Mouse (Mus musculus) cerebellum, adult 9-10 months (tissue): ENCODE data around the gene Nme1.

Experiments
- DNase-seq: peaks from one replicate; pipeline ENCODE4 v3.0.0; 2022

Gene Nme1

DNA sequence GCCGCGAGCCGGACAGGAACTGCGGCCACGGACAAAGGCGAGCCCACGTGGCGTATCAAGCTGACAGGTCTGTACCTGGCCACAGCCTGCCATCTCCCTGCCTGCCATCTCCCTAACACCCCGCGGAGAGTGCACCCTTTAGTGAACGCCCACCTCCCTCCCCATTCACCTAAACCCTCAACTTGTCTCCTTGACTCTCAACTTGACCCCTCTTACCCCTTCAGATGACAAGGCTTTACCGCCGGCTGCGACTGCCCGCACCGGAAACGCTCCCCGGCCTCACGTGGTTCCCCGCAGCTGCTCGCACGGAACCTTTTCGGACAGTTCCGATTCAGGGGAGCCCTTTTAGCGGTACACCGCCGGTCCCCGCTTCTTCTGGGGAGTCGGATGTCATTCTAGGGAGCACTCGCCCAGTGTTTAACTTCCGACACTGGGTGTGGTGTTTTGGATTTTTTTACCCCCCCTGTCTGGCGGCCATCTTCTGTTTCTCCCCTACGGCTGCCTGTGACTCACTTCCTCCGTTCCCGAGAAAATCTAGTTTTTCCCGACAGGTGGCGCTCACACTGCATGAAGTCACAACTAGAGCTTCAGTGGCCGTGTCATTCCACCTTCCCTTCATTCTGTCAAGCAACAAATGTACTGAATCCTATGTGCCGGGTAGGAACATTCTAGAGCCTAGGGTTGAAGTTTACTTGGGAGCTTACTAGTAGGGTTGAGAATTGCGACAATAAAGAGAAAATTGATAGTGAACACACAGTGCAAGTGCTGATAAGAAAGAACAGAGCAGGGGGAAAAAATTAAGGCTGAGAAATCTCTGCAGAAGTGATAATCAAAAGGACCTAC lies at the start of gene Nme1, which contains the start of gene Gm20390:
TSS of gene Nme1 (minus strand) at position 517 of the 843 bp plus-strand sequence.
TSS of gene Gm20390 (minus strand) at position 289 of the 843 bp plus-strand sequence.
- peak; percentile 99 for DNase-seq

DNA sequence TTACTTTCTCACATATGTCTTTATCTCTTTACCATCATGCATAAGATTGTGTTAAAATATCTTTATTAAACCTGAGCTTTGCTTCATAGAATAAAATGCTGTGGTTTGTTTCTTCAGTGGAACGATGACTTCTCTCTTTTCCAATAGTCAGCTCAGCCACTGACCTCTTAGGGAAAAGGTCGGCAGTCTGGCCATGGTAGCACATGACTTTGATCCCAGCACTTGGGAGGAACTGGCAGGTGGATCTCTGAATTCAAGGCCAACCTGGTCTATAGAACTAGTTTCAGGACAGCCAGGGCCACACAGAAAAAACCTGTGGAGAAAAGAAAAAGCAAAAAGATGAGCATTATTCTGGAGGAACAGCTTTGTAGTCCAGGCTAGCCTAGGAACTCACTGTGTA lies 35.0 kb upstream of the Nme1 start:
- DNase-seq = no peak

DNA sequence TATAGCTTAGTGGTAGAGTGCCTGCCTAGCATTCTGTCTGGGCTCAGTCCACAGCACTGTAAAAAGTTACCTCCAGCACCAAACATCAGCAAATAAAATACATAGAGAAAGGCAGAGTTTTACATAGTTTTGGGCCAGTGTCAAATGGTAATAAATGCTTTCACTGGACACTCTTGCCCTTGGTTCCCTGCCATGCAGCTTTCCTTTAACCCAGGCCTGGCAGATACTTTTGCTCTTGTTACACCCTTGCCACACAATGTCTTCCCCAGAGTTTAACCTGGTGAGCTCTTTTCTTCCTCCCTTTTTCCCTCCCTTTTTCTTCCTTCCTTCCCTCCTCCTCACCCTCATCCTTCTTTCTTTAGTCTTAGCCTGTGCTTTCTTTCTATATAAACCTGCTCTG lies 31.0 kb upstream of the Nme1 start:
- DNase-seq = no peak

DNA sequence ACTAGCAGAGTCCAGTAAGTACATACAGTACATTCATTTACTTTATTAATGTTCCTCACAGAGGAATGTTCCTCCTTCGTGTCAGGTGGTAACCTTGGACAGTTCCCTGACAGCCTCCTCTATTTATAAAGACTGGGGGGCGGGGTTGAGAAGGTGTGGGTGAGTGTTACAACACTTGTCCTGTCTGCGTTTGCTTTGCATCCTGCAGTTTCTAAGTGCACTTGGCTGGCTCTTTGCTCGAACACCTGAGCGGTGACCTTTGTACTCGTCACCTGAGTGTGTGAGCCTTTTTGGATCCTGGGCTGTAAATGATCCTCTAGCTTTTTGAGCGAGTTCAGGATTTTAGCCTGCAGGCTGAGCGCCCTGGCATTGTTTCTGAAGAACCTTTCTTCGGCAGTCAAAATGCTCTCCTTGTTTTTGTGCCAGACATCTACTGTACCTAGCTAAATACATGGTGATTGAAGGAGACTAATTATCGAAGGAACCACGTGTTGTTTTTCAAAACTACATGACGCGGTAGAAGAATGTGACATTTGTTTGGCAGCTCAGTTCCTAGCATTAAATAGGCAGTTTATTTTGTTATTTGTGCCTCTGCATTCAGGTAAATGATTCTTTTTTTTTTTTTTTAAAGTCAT lies 28.9 kb upstream of the Nme1 start:
- peak; percentile 61 for DNase-seq

DNA sequence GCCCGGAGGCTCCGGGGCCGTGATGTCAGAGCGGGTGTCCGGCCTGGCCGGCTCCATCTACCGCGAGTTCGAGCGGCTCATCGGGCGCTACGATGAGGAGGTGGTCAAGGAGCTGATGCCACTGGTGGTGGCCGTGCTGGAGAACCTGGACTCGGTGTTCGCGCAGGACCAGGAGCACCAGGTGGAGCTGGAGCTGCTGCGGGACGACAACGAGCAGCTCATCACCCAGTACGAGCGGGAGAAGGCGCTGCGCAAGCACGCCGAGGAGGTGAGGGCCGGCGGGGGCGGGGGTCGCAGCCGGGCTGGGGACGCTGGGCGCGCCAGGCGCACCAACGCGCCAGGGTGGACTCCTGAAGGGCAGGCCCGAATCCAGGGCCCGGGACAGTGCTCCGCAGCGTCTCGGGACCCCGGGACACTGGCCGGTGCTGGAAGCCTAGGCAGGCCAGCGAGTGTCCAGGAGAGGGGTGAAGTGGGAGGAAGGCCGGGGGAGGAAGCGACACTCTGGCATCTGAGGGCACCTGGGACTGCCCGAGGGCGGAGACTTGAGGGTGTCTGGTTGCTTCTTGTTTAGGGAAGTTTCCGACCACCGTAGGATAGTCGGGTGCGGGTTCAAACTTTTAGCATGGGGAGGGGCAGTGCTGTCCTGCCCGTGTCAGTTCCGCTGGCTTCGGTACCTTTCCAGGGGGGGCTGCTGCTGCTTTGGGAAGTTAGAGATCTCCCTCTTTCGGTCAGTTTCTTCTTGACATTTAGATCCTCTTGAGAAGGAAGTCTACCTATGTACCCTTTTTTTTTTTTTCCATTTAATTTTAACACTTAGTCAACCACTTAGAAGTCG lies 28.2 kb upstream of the Nme1 start:
- DNase-seq = peak; percentile 77

DNA sequence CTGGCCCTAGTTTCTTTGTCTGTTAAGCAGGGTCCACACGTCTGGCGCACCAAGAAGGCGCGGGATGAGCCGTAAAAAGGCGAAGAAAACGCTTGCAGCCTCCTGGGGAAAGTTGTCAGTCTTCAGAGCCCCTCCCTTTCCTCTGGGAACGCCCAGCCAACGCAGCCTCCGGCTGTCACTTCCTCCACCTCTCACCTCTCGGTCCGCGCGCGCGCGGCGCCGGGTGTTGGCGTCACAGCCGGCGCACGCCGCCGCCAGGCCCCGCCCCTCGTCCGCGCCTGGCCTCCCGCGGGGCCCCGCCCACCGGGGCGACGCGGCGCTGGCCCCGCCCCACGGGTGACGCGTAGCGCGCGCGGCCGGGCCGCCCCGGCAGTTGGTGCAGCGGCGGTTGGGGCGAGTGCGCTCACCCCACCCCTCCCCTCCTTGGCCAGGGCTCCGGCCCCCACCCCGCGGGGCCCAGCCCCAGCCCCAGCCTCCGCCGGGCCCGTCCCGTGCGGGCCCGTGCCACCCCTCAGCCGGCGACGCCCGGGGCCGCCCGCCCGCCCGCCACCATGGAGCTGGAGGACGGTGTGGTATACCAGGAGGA lies 27.5 kb upstream of the Nme1 start, which contains the start of gene Spag9:
TSS of gene Spag9 (plus strand) at position 372 of the 586 bp plus-strand sequence.
- peak; percentile 92 for DNase-seq

DNA sequence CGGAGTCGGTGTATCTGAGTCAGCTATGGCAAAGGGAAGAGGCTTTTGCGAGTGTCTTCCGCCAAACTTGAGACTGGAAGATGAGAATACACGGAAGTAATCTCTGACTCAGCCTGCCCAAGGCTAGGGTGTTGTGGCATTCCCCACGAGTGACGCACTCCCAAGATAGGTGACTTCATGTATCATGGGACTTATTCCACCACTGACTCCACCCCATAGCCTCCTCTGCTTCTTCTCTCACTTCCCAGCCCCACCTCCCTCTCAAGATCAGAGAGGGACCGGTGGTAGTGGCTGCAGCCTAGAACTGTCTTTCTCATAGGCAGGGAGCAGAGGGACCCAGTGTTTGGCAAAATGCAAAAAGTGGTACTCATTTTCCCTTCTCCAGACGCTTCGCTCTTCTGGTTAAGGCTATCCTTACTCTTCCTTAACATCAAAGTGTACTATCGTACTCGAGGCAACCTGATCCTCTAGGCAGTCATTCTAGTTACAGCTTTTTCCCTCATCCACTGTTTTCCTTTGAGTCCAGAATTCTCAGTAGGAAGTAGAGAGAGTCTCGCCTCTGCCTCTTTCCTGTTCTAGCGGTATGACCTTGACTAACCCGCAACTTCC lies 26.9 kb upstream of the Nme1 start:
- peak; percentile 89 for DNase-seq

DNA sequence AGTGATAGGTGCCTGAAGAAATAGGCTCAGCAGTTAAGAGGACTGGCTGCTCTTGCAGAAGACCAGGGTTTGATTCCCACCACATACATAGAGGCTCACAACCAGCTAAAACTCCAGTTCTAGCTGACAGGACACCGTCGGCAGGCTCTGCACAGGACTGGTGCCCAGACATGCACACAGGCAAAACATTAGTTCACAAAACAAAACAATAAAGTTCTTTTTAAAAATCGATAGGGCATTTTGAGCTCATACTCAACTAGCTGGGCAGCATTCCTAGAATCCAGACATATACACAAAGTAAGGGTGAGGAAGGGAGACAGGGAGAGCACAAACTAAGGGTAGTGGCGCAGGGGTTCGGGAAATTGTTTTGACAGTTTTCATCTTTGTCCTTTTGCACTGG lies 26.2 kb upstream of the Nme1 start:
- DNase-seq = peak; percentile 37

DNA sequence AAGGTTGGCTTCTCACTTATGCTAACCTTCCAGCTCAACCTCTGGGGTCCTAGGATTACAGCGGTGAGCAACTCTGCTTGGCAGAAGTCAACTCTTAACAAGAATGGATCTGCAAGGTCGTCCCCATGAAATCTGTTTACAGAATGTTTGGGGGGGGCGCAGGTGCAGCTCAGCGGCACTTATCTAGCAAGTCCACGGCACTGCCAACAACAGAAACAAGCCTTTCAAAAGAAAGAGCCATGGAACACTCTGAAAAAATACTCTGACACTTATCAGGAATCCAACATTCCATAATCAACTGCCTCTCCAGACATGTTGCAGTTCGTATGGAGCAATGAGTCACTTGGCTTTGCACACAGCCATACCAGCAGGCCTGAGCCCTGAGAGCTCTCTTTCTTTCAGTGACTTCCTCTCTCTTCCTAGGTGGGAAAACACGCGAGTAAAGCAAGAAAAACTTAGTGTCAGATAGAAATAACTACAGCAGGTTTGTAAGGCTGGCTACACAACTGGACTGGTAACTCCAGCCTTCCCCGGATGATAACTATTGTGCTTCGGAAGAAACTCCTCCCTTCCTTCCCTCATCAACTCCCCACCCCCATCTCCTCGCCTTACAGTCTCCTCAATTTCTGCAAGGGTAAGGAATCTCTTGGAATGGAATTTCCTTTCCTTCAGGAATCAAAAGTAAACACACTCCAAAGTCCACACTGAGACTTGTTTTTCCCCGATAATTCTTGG lies 20.2 kb upstream of the Nme1 start:
- DNase-seq = no peak

DNA sequence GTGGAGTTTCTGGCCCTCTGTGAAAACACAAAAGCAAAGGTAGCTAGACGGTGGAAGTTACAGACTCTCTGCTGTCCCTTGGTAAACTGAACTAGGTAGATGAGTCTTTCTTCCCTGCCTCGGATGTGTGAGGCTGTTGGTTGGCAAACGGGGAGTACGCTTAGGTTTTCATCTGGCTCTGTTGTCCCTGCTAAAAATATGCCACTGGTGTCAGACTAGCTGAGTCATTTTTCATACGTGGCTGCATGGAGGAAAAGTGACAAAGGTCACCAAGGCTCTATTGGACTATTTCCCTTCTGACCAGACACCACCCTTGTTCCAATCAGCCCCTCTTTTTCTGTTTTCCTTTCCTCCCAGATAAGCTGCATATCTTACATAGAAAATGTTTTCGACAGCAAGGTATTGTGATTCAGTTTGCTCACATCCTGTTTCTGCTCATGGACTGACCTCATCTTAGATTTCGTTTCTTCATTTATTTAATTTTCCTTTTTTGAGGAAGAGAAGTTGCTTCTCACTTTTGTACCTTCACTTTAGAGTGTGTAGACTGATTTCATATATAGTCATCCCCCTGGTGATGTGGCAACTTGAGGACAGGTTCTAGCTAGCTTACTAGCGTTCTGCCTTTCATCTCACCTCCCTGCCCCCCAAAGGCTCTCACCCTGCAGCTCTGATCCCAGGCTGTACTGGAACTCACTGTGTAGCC lies 19.5 kb upstream of the Nme1 start:
- no peak for DNase-seq

DNA sequence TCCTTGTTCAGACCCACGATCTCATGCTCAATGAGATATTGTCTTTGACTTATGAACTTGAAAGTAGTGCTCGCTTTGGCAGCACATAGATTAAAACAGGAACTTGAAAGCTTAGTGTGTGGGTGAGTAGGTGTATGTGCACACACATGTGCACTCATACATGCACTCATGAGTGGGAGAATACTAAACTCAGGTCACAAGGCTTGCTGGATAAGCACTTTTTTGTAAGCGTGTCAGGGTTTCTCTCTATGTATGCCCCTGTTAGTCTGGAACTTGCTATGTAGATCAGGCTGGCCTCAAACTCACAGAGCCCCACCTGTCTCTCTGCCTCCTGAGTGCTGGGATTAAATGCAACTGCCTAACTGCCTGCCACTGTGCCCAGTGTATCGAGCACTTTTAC lies 18.7 kb upstream of the Nme1 start:
- DNase-seq = no peak

DNA sequence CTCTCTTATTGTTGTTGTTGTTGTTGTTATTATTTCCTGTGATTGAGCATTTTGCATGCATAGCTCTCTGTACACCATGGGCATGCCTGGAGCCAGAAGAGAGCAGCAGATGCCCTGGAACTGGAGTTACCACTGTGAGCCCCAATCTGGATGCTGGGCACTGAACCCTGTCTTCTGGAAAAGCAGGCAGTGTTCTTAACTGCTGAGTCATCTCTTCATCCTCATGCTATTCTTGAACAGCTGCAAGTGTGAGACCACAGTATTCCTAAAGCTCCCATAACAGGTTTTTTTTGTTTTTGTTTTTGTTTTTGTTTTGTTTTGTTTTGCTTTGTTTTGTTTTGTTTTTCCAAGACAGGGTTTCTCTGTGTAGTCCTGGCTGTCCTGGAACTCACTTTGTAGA lies 18.0 kb upstream of the Nme1 start:
- DNase-seq = no peak

DNA sequence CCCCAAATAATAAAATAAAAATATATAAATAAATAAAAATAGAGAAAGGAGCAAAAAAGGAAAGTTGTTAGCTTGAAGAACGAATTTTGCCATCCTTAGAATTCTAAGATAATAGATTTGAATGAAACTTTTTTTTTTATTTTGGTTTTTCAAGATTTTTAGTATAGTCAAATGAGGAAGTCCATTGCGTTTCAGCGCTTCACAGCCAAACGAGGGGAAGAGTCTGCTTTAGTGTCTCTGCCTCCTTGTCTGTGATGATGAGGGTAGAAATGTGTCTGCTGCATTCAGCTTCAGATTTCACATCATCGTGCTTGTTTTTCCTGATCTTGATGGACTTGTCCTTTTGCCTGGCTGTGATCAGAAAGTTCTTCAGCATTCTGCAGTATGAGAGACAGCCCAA lies 16.9 kb upstream of the Nme1 start:
- DNase-seq = no peak

DNA sequence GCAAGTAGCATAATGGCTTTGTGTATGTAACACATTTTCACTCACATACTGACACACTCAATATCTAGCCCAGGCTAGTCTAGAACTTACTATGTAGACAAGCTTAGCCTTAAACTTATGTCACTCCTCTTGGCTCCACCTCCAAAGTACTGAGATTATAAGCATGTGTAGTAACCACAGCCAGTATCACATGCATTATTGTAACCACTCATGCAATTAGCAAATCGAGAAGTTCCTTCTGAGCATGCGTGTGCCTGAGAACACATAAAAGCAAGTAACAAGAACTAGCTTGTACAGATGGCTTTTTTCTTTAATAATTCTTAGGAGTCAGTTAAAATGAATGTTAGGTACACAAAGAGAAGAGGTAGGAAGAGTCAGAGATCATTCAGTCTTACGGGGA lies 16.3 kb upstream of the Nme1 start:
- no peak for DNase-seq

DNA sequence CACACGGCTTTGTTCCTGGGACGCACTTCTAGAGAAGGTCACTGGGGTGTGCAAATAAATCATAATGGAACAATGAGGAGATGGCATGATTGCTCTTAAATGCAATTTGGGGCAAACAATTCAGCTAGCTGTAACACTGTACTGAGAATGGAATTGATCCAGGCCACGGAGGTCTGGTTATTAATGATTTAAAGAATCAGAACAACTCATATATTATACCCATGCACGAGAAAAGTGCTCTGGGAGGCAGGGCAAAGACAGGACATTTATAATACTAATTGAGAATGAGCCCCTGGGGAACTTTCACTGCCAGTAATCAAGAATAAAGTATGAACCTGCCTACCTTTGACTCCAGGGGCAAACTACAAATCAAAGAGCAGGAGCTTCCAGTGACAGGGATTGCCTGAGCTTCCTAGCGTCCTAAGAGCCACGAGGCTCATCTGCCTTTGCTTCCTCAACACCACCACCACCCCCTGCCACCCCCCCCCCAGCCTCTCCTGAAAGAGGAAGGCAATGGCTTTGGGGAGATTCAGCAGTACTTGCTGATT lies 11.3 kb upstream of the Nme1 start:
- no peak for DNase-seq

DNA sequence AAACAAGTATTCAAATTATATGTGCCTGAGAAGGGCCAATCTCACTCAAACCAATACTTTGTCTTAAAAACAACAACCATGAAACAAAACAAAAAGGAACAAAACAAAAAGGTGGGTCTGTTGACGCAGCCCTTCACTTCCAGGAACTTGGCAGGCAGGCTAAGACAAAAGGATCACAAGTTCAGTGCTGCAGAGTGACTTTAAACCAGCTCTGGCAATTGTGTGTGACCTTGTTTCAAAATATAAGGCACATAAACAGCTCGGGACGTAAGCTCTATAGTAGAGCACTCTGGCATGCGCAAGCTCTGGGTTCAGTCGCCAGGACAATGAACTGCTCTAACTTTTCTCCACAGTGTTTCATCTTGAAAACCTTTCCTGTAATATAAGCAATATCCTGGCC lies 4.6 kb upstream of the Nme1 start:
- DNase-seq = no peak

DNA sequence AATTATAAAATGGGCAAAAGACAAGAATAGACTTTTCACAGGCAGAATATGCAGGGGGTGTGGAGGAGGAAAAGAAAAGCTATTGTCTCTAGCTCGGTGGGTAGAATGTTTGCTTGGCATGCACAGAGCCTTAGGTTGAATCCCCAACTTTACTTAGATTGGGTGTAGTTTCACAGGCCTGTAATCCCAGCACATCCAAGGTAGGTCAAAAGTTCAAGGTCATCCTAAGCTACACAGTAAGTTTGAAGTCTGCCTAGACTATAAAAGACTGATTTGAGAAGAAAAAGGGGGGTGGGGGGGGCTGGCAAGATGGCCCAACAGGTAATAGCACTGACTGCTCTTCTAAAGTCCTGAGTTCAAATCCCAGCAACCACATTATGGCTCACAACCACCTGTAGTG lies 1.5 kb upstream of the Nme1 start:
- DNase-seq = no peak

DNA sequence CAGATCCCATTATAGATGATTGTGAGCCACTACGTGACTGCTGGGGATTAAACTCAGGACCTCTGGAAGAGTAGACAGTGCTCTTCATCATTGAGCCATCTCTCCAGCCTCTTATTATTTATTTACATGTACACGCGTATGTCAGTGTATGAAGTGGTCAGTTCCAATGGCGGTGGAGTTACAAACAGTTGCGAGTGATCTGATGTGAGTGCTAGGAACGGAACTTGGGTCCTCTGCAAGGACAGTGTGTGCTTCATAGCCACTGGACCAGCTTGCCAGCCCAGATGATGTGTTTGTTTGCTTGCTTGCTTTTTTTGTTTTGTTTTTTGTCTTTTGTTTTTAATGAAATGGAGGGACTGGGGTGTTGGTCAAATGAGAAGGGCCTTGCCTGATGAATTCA lies 850 bp upstream of the Nme1 start:
- DNase-seq = peak; percentile 50

DNA sequence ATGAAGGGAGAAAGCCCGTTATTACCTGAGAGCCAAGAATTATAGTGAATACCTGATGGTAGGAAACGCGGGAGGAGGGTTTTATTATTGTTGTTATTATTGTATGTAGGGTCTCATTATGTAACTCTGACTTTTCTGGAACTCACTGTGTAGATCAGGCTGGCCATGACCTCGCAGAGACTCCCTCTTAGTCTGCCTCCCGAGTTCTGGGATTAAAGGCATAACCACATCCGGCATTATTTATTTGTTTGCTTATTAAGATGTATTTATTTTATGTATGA lies 467 bp upstream of the Nme1 start:
- DNase-seq = no peak

DNA sequence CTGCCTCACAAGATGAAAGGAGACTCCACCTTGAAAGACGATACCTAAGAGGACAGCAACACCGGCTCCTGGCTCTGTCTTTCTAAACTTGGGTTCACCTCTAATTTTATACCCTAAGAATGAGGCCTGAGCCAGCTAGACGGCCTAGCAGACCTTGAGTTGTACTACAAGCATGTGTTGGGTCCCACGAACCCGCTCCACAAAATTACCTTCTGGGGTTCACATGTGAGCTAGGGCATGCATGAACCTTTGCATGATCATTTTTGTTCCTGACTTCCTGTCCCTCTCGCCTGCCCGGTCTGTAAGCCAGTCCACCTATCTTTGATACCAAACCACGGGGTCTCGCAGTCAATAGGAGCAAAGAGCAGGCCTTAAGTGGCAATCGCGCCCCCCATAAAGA lies 940 bp downstream of the Nme1 start:
- DNase-seq = peak; percentile 44

DNA sequence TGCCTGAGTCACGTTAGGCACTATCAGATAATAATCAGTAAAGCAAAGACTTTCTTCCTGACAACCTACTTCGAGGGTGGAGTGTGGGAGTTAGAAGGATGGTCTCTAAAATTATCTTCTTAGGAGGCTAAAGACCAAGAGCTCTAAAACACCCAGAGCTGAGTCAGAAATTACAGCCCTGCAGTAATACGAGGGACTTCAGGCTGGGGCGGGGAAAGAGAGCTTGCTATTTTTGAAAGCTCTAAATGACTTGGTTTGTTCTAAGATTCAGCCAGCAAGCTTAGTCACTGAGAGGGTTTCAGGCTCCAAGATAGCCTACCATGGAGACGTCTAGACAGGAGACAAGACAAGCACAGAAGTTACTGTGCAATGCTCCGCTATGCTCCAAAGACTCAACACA lies 2.9 kb downstream of the Nme1 start:
- no peak for DNase-seq
